Mouse (Mus musculus) stomach, embryonic 14.5 days (tissue): ENCODE measurements around the gene Ptgs1. TPM values are rescaled to one million over a fixed set of nuclear protein-coding genes. Genes with fewer than 3 reads are reported as not detected.

Source experiments
- ATAC-seq: fragments of 200-750 bp; cut with Nextera tagmentation; 2 replicates; pipeline ENCODE4 v1.8.0; 2017; ENCODE audit warnings: low read depth, moderate TSS enrichment; ENCODE audit not compliant: insufficient number of reproducible peaks, insufficient read depth, low FRiP score
- H3K27ac ChIP-seq: fragments of 300-500 bp; sonication (generic); 2 replicates; pipeline ENCODE4 v1.5.1; 2014; ENCODE audit warnings: mild to moderate bottlenecking, low read length, moderate library complexity, mixed read lengths
- H3K27me3 ChIP-seq: fragments of 300-500 bp; sonication (generic); 2 replicates; pipeline ENCODE4 v1.6.1; 2014; ENCODE audit warnings: low read length, control low read depth, mixed read lengths; ENCODE audit not compliant: control insufficient read depth, insufficient read depth
- H3K36me3 ChIP-seq: fragments of 300-500 bp; sonication (generic); 2 replicates; pipeline ENCODE4 v1.6.1; 2014; ENCODE audit warnings: mild to moderate bottlenecking, control low read depth, low read length, moderate library complexity, mixed read lengths; ENCODE audit not compliant: control insufficient read depth, insufficient read depth
- H3K4me1 ChIP-seq: fragments of 300-500 bp; sonication (generic); 2 replicates; pipeline ENCODE4 v1.6.1; 2014; ENCODE audit warnings: low read length, control low read depth, mixed read lengths; ENCODE audit not compliant: control insufficient read depth, insufficient read depth
- H3K4me2 ChIP-seq: fragments of 300-500 bp; sonication (generic); replicated peaks from 2 replicates; pipeline ENCODE4 v1.6.1; 2014; ENCODE audit warnings: low read depth, low read length, control low read depth
- H3K4me3 ChIP-seq: fragments of 300-500 bp; sonication (generic); 2 replicates; pipeline ENCODE4 v1.5.1; 2014; ENCODE audit warnings: low read depth, low read length, control low read depth
- H3K9ac ChIP-seq: fragments of 300-500 bp; sonication (generic); replicated peaks from 2 replicates; pipeline ENCODE4 v1.6.1; 2014; ENCODE audit warnings: low read depth, mild to moderate bottlenecking, control low read depth, low read length, moderate library complexity, mixed read lengths
- H3K9me3 ChIP-seq: fragments of 300-500 bp; sonication (generic); 2 replicates; pipeline ENCODE4 v1.6.1; 2016; ENCODE audit warnings: low read depth, low read length, control low read depth; ENCODE audit not compliant: control insufficient read depth
- WGBS: fragments of 180-500 bp; shearing (Covaris S2); extraction: QIAGEN DNeasy Blood & Tissue Kit; methylation state at CpG from one replicate; pipeline ENCODE4 v1.1.7; 2014; 5-methylcytosine and 5-hydroxymethylcytosine counted together
- polyA plus RNA-seq: library from polyadenylated mRNA; unstranded; fragments of >200 nt; fragmentation: Nextera tagmentation; extraction: Ambion mirVana; gene quantifications from 2 replicates; pipeline ENCODE4 v1.2.1, GENCODE M21; 2014

Gene Ptgs1
- polyA plus RNA-seq, 1 experiment from 2014 or later: 30.7 TPM

GRCm38 (mm10) chr2:36281138-36281537, 50.9 kb downstream of the Ptgs1 start:
- no peak overlapping the region for H3K9ac ChIP-seq

DNA sequence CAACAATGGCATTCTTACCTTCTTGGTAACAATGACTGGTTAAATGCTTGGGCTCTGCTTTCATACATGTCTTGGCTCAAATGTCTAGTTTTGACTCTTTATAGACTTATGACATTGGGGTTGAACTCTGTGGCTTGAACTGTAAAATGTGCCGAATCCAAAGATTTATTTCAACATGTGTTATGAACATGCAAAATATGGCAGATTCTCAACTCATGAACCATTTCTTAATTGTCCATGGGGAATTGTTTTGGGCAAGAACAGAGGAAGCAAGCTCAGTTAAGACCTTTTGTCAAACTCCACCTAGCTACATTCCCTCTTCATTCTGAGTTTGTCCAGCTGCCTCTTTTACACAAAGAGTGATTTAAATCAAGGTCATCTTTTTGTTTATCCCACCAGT, 52.1 kb downstream of the Ptgs1 start:
- Histone ChIP-seq H3K27ac (no peak overlapping the region), H3K9ac (no peak overlapping the region), H3K36me3 (no peaks in the 10 kb centered on the region), H3K27me3 (no peaks in the 10 kb centered on the region), H3K9me3 (no peaks in the 10 kb centered on the region), H3K4me2 (no peak overlapping the region), H3K4me1 (no peaks in the 10 kb centered on the region), H3K4me3 (no peak overlapping the region)
- ATAC-seq: no peak
- 78% methylated on average over 1 of the region's 1 CpGs for WGBS

More at GRCm38 (mm10) chr2:36281138-36281537, 50.9 kb downstream of the Ptgs1 start:
- no peaks in the 10 kb centered on the region for H3K4me1 ChIP-seq
- H3K27me3 ChIP-seq: no peaks in the 10 kb centered on the region
- H3K9me3 ChIP-seq: no peaks in the 10 kb centered on the region
- no peak overlapping the region for H3K4me3 ChIP-seq
- H3K36me3 ChIP-seq: no peaks in the 10 kb centered on the region
- WGBS: 62% methylated on average over 1 of the region's 1 CpGs
- H3K4me2 ChIP-seq: no peak overlapping the region
- ATAC-seq: no peak
- H3K27ac ChIP-seq: no peak overlapping the region

Other genes with a start within 250 kb of the Ptgs1 start
- gene Ndufa8, start 181.0 kb upstream of the Ptgs1 start, polyA plus RNA-seq: 220 and 238 TPM in 2 replicates
- not detected in 2 replicates for gene Morn5, start 181.0 kb upstream of the Ptgs1 start, polyA plus RNA-seq
- 0.87 and 1.5 TPM in 2 replicates for gene Lhx6, start 125.0 kb upstream of the Ptgs1 start, polyA plus RNA-seq
- 33.8 and 42.6 TPM in 2 replicates for gene Mrrf, start 94.0 kb upstream of the Ptgs1 start, polyA plus RNA-seq
- 78.4 and 78.7 TPM in 2 replicates for gene Rbm18, start 93.7 kb upstream of the Ptgs1 start, polyA plus RNA-seq
- gene Olfr338, start 143.1 kb downstream of the Ptgs1 start, polyA plus RNA-seq: not detected in 2 replicates
- not detected in 2 replicates for gene Olfr339, start 188.5 kb downstream of the Ptgs1 start, polyA plus RNA-seq
- not detected in 2 replicates for gene Olfr340, start 222.2 kb downstream of the Ptgs1 start, polyA plus RNA-seq